Mouse (Mus musculus) hindbrain, embryonic 16.5 days (tissue): ENCODE measurements around the gene Rnf167. TPM values are rescaled to one million over a fixed set of nuclear protein-coding genes. Genes with fewer than 3 reads are reported as not detected.

Experiments used
- ATAC-seq: fragments of 200-750 bp; cut with Nextera tagmentation; 2 replicates; pipeline ENCODE4 v1.8.0; 2017; ENCODE audit warnings: moderate TSS enrichment, moderate library complexity
- H3K27ac ChIP-seq: fragments of 300-500 bp; sonication (generic); 2 replicates; pipeline ENCODE4 v1.5.1; 2014; ENCODE audit warnings: low read depth, mild to moderate bottlenecking, control low read depth, low read length, moderate library complexity
- H3K27me3 ChIP-seq: fragments of 300-500 bp; sonication (generic); replicated peaks from 2 replicates; pipeline ENCODE4 v1.6.1; 2014; ENCODE audit warnings: low read length; ENCODE audit not compliant: control insufficient read depth, insufficient read depth
- H3K36me3 ChIP-seq: fragments of 300-500 bp; sonication (generic); 2 replicates; pipeline ENCODE4 v1.6.1; 2014; ENCODE audit warnings: mild to moderate bottlenecking, low read length, moderate library complexity, mixed read lengths; ENCODE audit not compliant: control insufficient read depth, insufficient read depth
- H3K4me1 ChIP-seq: fragments of 300-500 bp; sonication (generic); 2 replicates; pipeline ENCODE4 v1.6.1; 2014; ENCODE audit warnings: low read depth, low read length; ENCODE audit not compliant: control insufficient read depth, insufficient read depth
- H3K4me2 ChIP-seq: fragments of 300-500 bp; sonication (generic); 2 replicates; pipeline ENCODE4 v1.6.1; 2014; ENCODE audit warnings: mild to moderate bottlenecking, low read length, control low read depth, moderate library complexity
- H3K4me3 ChIP-seq: fragments of 300-500 bp; sonication (generic); 2 replicates; pipeline ENCODE4 v1.5.1; 2014; ENCODE audit warnings: mild to moderate bottlenecking, low read length, control low read depth, moderate library complexity
- H3K9ac ChIP-seq: fragments of 300-500 bp; sonication (generic); 2 replicates; pipeline ENCODE4 v1.6.1; 2014; ENCODE audit warnings: low read depth, mild to moderate bottlenecking, control low read depth, low read length, moderate library complexity
- H3K9me3 ChIP-seq: fragments of 300-500 bp; sonication (generic); 2 replicates; pipeline ENCODE4 v1.6.1; 2014; ENCODE audit warnings: mild to moderate bottlenecking, low read length, moderate library complexity; ENCODE audit not compliant: control insufficient read depth
- WGBS: fragments of 180-500 bp; shearing (Covaris S2); extraction: QIAGEN DNeasy Blood & Tissue Kit; methylation state at CpG from one replicate; pipeline ENCODE4 v1.1.7; 2014; 5-methylcytosine and 5-hydroxymethylcytosine counted together
- polyA plus RNA-seq: library from polyadenylated mRNA; unstranded; fragments of >200 nt; fragmentation: Nextera tagmentation; extraction: Ambion mirVana; gene quantifications from 2 replicates; pipeline ENCODE4 v1.2.1, GENCODE M21; 2015

Gene Rnf167
- polyA plus RNA-seq, 1 experiment from 2014 or later: 110 TPM

DNA sequence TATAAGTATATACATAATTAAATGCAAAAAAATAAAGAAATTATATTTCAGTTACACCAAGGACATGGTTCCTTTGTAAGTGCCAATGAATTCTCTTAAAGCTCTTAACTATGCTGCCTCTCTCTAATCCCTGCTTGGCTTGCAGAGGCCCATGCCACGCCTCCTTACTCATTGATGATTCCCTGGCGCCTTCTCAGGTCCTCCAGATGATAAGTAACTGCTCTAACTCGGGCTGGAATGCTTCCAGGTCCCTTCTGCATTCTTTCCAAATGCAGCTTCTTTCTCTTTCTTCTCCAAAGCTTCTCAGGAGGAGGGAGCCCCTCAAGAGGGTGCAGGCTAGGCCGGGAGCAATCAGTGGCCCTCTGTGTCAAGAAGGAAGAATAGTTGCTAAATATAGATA lies 42.5 kb downstream of the Rnf167 start:
- Histone ChIP-seq H3K27me3 (no peaks in the 10 kb centered on the region), H3K4me1 (peaks cover 19% of the 10 kb centered on the region), H3K9me3 (no peaks in the 10 kb centered on the region), H3K4me2 (no peak overlapping the region), H3K9ac (no peak overlapping the region), H3K27ac (no peak overlapping the region), H3K36me3 (peaks cover 2% of the 10 kb centered on the region), H3K4me3 (no peak overlapping the region)
- no peak for ATAC-seq
- 60% methylated on average over 4 of the region's 4 CpGs for WGBS

DNA sequence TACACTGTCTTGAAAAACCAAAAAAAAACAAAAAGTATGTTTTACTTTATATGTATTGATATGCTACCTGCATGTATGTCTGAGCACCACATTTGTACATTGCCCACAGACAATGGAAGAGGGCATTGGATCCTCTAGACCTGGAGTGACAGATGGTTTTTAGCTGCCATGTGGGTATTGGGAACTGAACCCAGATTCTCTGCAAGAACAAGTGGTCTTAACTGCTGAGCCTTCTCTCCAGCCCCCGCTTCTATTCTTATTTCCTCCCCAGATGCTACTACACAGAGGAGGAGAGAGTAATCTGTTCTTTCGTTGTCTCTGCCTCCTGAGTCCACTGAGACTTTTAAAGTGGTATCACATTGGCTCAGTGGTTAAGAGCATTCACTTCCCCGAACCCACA lies 46.5 kb downstream of the Rnf167 start:
- WGBS: 76% methylated on average over 3 of the region's 3 CpGs
- no peak overlapping the region for H3K9ac ChIP-seq
- H3K27ac ChIP-seq: no peak overlapping the region

DNA sequence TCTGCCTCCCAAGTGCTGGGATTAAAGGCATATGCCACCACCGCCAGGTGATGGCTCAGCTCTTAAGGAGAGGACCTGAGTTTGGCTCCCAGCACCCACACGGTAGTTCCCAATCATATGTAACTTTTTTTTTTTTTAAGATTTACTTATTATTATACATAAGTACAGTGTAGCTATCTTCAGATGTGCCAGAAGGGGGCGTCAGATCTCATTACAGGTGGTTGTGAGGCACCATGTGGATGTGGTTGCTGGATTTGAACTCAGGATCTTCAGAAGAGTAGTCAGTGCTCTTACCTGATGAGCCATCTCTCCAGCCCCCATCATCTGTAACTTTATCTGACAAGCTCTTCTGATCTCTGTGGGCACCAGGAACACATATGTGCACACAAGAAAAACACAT lies 50.3 kb downstream of the Rnf167 start:
- Histone ChIP-seq H3K27ac (no peak overlapping the region), H3K36me3 (no peaks in the 10 kb centered on the region), H3K27me3 (no peaks in the 10 kb centered on the region), H3K4me1 (peaks cover 18% of the 10 kb centered on the region), H3K9me3 (no peaks in the 10 kb centered on the region), H3K9ac (no peak overlapping the region), H3K4me3 (no peak overlapping the region), H3K4me2 (no peak overlapping the region)
- 70% methylated on average over 3 of the region's 3 CpGs for WGBS
- ATAC-seq: no peak

More for the DNA sequence above, 46.5 kb downstream of the Rnf167 start:
- H3K4me3 ChIP-seq: no peak overlapping the region
- H3K27me3 ChIP-seq: no peaks in the 10 kb centered on the region
- no peaks in the 10 kb centered on the region for H3K36me3 ChIP-seq
- H3K9me3 ChIP-seq: no peaks in the 10 kb centered on the region
- H3K4me1 ChIP-seq: peaks cover 5% of the 10 kb centered on the region
- no peak for ATAC-seq
- H3K4me2 ChIP-seq: no peak overlapping the region

DNA sequence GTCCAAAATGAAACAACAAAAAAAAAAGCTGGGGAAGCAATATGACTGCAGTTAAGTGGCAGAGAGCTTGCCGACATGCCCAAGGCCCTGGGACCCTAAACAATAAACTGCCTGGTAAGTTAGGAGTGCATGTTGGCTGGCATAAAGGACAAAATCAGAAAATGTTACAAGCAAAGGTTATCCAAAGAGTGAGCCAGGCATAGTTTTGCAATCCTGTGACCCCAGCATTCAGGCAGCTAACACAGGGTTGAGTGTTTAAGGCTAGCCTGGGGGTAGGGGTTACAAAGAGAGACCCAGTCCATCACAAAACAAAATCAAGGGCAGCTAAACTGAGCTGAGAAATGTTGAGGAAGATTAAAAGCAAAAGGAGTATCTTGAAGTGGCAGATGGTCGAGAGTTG lies 52.0 kb downstream of the Rnf167 start:
- no peaks in the 10 kb centered on the region for H3K27me3 ChIP-seq
- H3K9me3 ChIP-seq: no peaks in the 10 kb centered on the region
- no peak overlapping the region for H3K4me2 ChIP-seq
- H3K9ac ChIP-seq: no peak overlapping the region
- peaks cover 25% of the 10 kb centered on the region for H3K4me1 ChIP-seq
- H3K27ac ChIP-seq: no peak overlapping the region
- peaks cover 5% of the 10 kb centered on the region for H3K36me3 ChIP-seq
- no peak for ATAC-seq
- 83% methylated on average over 2 of the region's 2 CpGs for WGBS
- H3K4me3 ChIP-seq: no peak overlapping the region

DNA sequence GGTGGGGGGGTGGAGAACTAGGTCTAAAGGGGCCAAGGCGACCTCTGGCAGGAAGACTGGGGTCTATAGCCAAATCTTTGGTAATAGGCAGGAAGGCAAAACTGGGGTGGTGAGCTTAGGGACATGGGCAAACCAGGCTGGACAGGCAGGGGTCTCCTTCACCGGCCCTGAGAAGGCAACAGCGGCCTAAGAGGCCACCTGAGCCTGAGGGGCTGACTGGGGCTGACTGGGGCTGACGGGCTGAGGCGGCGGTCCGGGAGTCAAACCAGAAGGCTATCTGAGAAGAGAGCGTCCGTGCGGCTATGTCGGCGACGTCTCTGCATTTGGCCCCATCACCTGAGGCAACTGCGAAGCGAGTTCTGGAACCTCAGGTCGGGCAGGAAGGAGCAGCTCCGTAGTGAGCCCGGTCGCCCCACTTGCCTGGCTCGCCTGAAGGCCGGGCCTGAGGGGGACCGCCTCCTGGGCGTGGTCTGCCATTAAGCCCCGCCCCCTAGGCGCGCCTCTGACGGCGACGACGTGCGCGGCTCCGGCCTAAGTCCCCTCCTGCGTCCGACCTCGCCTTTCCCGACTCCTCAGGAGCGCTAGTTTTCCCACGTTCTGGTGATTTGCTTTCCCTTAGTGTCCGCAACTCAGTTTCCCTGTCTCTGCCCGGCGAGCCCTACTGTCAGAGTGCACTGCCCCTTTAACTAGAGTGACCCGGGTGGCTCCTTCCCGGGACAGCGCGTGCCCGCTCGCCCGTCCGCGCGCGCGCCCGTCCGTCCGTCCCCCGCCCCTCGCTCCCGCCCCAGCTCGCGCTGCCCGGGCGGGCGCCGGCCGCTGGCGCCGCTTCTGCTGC lies 52.9 kb downstream of the Rnf167 start, which contains the start of the genes Inca1 and Kif1c:
Inca1 (minus strand) TSS at position 434 of the 835 bp plus-strand sequence.
Kif1c (plus strand) TSS at position 827 of the 835 bp plus-strand sequence.
- Histone ChIP-seq H3K4me2 (peak within 1 kb of the TSS; percentile 94), H3K4me1 (peaks cover 25% of the 10 kb centered on the region), H3K27ac (peak within 1 kb of the TSS; percentile 93), H3K27me3 (no peaks in the 10 kb centered on the region), H3K9me3 (no peaks in the 10 kb centered on the region), H3K36me3 (peaks cover 12% of the 10 kb centered on the region), H3K4me3 (peak within 1 kb of the TSS; percentile 96), H3K9ac (peak within 1 kb of the TSS; percentile 96)
- ATAC-seq: peak; percentile 96
- WGBS: 1% methylated on average over 51 of the region's 69 CpGs

DNA sequence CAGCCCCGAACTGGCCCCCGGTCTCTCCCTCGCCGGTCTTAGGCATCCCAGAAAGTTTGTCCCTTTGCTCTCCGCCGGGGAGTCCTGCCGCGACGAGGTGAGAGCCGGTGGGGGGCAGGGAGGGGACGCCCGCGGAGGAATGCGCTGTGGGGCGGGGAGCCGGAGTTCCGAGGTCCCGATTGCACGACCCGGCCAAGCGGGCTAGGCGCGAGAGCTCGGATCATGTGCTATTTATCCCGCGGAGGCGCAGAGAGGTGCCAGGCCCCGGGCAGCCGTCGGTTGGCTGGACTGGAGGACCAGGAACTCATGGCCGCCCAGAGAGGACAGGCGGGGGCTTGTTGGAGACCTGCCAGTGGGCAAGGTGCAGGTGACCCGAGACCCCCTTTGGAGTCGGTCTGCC lies 53.6 kb downstream of the Rnf167 start:
- Histone ChIP-seq H3K4me3 (peak overlapping the region; percentile 96), H3K4me1 (peaks cover 25% of the 10 kb centered on the region), H3K27ac (peak overlapping the region; percentile 93), H3K9me3 (no peaks in the 10 kb centered on the region), H3K36me3 (peaks cover 18% of the 10 kb centered on the region), H3K27me3 (no peaks in the 10 kb centered on the region), H3K9ac (peak overlapping the region; percentile 96), H3K4me2 (peak overlapping the region; percentile 94)
- under 1% methylated on average over 31 of the region's 34 CpGs for WGBS
- ATAC-seq: peak; percentile 29

Other genes starting within 250 kb of the Rnf167 start
- gene Pelp1, start 237.2 kb upstream of the Rnf167 start, polyA plus RNA-seq: 31.7 and 37.0 TPM in 2 replicates
- gene Arrb2, start 214.6 kb upstream of the Rnf167 start, polyA plus RNA-seq: 54.9 and 55.6 TPM in 2 replicates
- gene Med11, start 195.3 kb upstream of the Rnf167 start, polyA plus RNA-seq: 42.9 and 46.3 TPM in 2 replicates
- 0.86 and 1.3 TPM in 2 replicates for gene Zmynd15, start 187.8 kb upstream of the Rnf167 start, polyA plus RNA-seq
- 6.0 and 7.3 TPM in 2 replicates for gene Cxcl16, start 187.3 kb upstream of the Rnf167 start, polyA plus RNA-seq
- 3.8 and 5.5 TPM in 2 replicates for gene Tm4sf5, start 142.0 kb upstream of the Rnf167 start, polyA plus RNA-seq
- 0.34 TPM in 1 of 2 replicates, not detected in the other for gene Vmo1, start 132.6 kb upstream of the Rnf167 start, polyA plus RNA-seq
- gene Gltpd2, start 128.0 kb upstream of the Rnf167 start, polyA plus RNA-seq: 0.39 and 0.40 TPM in 2 replicates
- 775 and 820 TPM in 2 replicates for gene Psmb6, start 121.9 kb upstream of the Rnf167 start, polyA plus RNA-seq
- not detected in 2 replicates for gene Gm40193, start 114.3 kb upstream of the Rnf167 start, polyA plus RNA-seq
- gene Pld2, start 107.2 kb upstream of the Rnf167 start, polyA plus RNA-seq: 20.6 and 21.4 TPM in 2 replicates
- 14.4 and 19.1 TPM in 2 replicates for gene Mink1, start 84.4 kb upstream of the Rnf167 start, polyA plus RNA-seq
- gene 4930544D05Rik, start 31.4 kb upstream of the Rnf167 start, polyA plus RNA-seq: not detected in 2 replicates
- gene Chrne, start 28.0 kb upstream of the Rnf167 start, polyA plus RNA-seq: not detected in 2 replicates
- 0.19 and 0.29 TPM in 2 replicates for gene Gp1ba, start 8.1 kb upstream of the Rnf167 start, polyA plus RNA-seq
- gene Slc25a11, start 244 bp downstream of the Rnf167 start, polyA plus RNA-seq: 185 and 191 TPM in 2 replicates
- gene Pfn1, start 7.4 kb downstream of the Rnf167 start, polyA plus RNA-seq: 638 and 764 TPM in 2 replicates
- 6.0 and 16.3 TPM in 2 replicates for gene Eno3, start 10.0 kb downstream of the Rnf167 start, polyA plus RNA-seq
- gene Spag7, start 22.2 kb downstream of the Rnf167 start, polyA plus RNA-seq: 151 and 161 TPM in 2 replicates
- gene Camta2, start 40.9 kb downstream of the Rnf167 start, polyA plus RNA-seq: 26.3 and 31.5 TPM in 2 replicates
- 1.2 and 1.4 TPM in 2 replicates for gene Inca1, start 52.9 kb downstream of the Rnf167 start, polyA plus RNA-seq
- gene Kif1c, start 53.3 kb downstream of the Rnf167 start, polyA plus RNA-seq: 1.3 and 1.6 TPM in 2 replicates
- gene Zfp3, start 117.0 kb downstream of the Rnf167 start, polyA plus RNA-seq: 16.4 and 17.1 TPM in 2 replicates
- 0.19 TPM in 1 of 2 replicates, not detected in the other for gene Scimp, start 165.4 kb downstream of the Rnf167 start, polyA plus RNA-seq
- 77.1 and 88.1 TPM in 2 replicates for gene Rabep1, start 197.5 kb downstream of the Rnf167 start, polyA plus RNA-seq